ENCODE assay signal across 8 mouse cellular contexts in the genomic region with DNA sequence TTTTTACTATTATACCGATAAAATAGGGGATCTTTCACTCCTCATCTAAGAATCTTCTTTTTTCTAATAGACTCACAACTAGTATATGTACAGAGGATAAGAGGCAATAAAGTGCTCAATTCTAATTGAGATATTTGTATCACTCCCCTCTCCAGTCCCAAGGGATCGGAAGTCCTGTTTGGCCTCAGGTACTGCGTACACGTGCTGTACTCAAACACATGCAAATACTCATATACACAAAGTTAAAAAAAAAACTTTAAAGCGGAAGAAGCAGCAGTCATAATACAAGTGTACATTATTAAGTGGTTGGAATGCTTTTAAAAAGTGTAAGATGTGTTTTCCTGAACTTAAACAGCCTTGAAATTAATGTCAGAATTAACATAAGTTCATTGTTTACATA. TPM values are rescaled to one million over a fixed set of nuclear protein-coding genes. Genes with fewer than 3 reads are reported as not detected.
DNase-seq lines count a peak whose midpoint lies in the region; ATAC-seq lines count a peak whose summit lies in the region.

No protein-coding gene starts in this region.

- H3K36me3 ChIP-seq in kidney, embryonic 15.5 days, result no peaks in the 10 kb centered on the region
- no peaks in the 10 kb centered on the region for H3K36me3 ChIP-seq in hindbrain, embryonic 12.5 days
- no peaks in the 10 kb centered on the region for H3K36me3 ChIP-seq in midbrain, embryonic 14.5 days (ENCODE audit: control insufficient read depth, insufficient read depth, low read length)

- WGBS in kidney, embryonic 15.5 days, result 57% methylated on average over 5 of the region's 5 CpGs
- 70% methylated on average over 5 of the region's 5 CpGs for WGBS in hindbrain, embryonic 12.5 days
- 76% methylated on average over 5 of the region's 5 CpGs for WGBS in midbrain, embryonic 14.5 days

- no peaks in the 10 kb centered on the region for H3K9me3 ChIP-seq in kidney, embryonic 15.5 days (replicated peaks)
- no peaks in the 10 kb centered on the region for H3K9me3 ChIP-seq in hindbrain, embryonic 12.5 days (replicated peaks)
- H3K9me3 ChIP-seq in midbrain, embryonic 14.5 days (ENCODE audit: control insufficient read depth, low read length), result no peaks in the 10 kb centered on the region

- peak overlapping the region; percentile 51 for H3K4me2 ChIP-seq in kidney, embryonic 15.5 days
- H3K4me2 ChIP-seq in hindbrain, embryonic 12.5 days (replicated peaks), result peak overlapping the region; percentile 45
- H3K4me2 ChIP-seq in midbrain, embryonic 14.5 days (ENCODE audit: low read length), result peak overlapping the region; percentile 54

- no peaks in the 10 kb centered on the region for H3K4me1 ChIP-seq in kidney, embryonic 15.5 days
- no peaks in the 10 kb centered on the region for H3K4me1 ChIP-seq in hindbrain, embryonic 12.5 days
- H3K4me1 ChIP-seq in midbrain, embryonic 14.5 days (ENCODE audit: control insufficient read depth, insufficient read depth, low read length), result no peaks in the 10 kb centered on the region

- H3K27ac ChIP-seq in kidney, embryonic 15.5 days, result peak overlapping the region; percentile 86; the same call in 1 of the 2 replicates
- no peak overlapping the region for H3K27ac ChIP-seq in hindbrain, embryonic 12.5 days
- no peak overlapping the region for H3K27ac ChIP-seq in midbrain, embryonic 14.5 days (replicated peaks; ENCODE audit: low read depth, low read length)

- no peak for DNase-seq in kidney, postnatal 4 days
- peak; percentile 2 for DNase-seq in midbrain, embryonic 14.5 days
- no peak for DNase-seq in spleen, postnatal 10 days (ENCODE audit: low spot score in 2 of 2)
- no peak for DNase-seq in left cerebral cortex, adult 18-20 months (ENCODE audit: low spot score in 2 of 2)
- DNase-seq in lung, postnatal 14 days, result no peak

- no peaks in the 10 kb centered on the region for H3K27me3 ChIP-seq in kidney, embryonic 15.5 days
- H3K27me3 ChIP-seq in hindbrain, embryonic 12.5 days, result no peaks in the 10 kb centered on the region
- H3K27me3 ChIP-seq in midbrain, embryonic 14.5 days (ENCODE audit: control insufficient read depth, insufficient read depth, low read length), result no peaks in the 10 kb centered on the region

- H3K9ac ChIP-seq in kidney, embryonic 15.5 days, result no peak overlapping the region
- no peak overlapping the region for H3K9ac ChIP-seq in hindbrain, embryonic 12.5 days
- peak overlapping the region; percentile 57; the same call in 1 of the 2 replicates for H3K9ac ChIP-seq in midbrain, embryonic 14.5 days (replicated peaks; ENCODE audit: low read length)

- peak overlapping the region; percentile 55 for H3K4me3 ChIP-seq in kidney, embryonic 15.5 days (replicated peaks)
- peak overlapping the region; percentile 44 for H3K4me3 ChIP-seq in hindbrain, embryonic 12.5 days
- peak overlapping the region; percentile 51 for H3K4me3 ChIP-seq in midbrain, embryonic 14.5 days (replicated peaks; ENCODE audit: low read depth, low read length)

- no peak for ATAC-seq in kidney, embryonic 15.5 days (replicated peaks; ENCODE audit: low FRiP score)
- ATAC-seq in activated CD4-positive, CD25-positive, alpha-beta regulatory T cell, adult 4 months, result peak; percentile 24
- ATAC-seq in hindbrain, embryonic 12.5 days (ENCODE audit: low FRiP score), result peak; percentile 18
- ATAC-seq in midbrain, embryonic 14.5 days (ENCODE audit: low FRiP score, low TSS enrichment), result peak; percentile 18; the same call in 1 of the 2 replicates

RNA-seq across cellular contexts. Expression of a gene that starts 0.5 kb away (rescaled TPM):
- 50.3 and 68.0 TPM in 2 replicates for polyA plus RNA-seq in kidney, embryonic 15.5 days (2015; fragmentation: Nextera tagmentation; extraction: Ambion mirVana)
- polyA plus RNA-seq in activated CD4-positive, CD25-positive, alpha-beta regulatory T cell, adult 4 months (2017; shearing (Covaris generic)), result 100 to 1,000 TPM in 1 of 2 experiments, 10 to 100 TPM in 1; 81.2 to 141 TPM
- 44.2 and 53.7 TPM in 2 replicates for polyA plus RNA-seq in hindbrain, embryonic 12.5 days (2016; fragmentation: Nextera tagmentation; extraction: Ambion mirVana)
- polyA plus RNA-seq in midbrain, embryonic 14.5 days (2014; fragmentation: Nextera tagmentation; extraction: Ambion mirVana), result 35.5 and 44.5 TPM in 2 replicates
- total RNA-seq in left cerebral cortex, adult 18-20 months (2021), result 10 to 100 TPM; 46.8 to 58.2 TPM

RNA-seq across cellular contexts. Expression of a gene that starts 0.7 kb away (rescaled TPM):
- 2.9 and 3.4 TPM in 2 replicates for polyA plus RNA-seq in kidney, embryonic 15.5 days (2015; fragmentation: Nextera tagmentation; extraction: Ambion mirVana)
- polyA plus RNA-seq in activated CD4-positive, CD25-positive, alpha-beta regulatory T cell, adult 4 months (2017; shearing (Covaris generic)), result 1 to 10 TPM in 1 of 2 experiments, under 1 TPM in 1; 0.86 to 1.1 TPM
- 1.5 and 1.8 TPM in 2 replicates for polyA plus RNA-seq in hindbrain, embryonic 12.5 days (2016; fragmentation: Nextera tagmentation; extraction: Ambion mirVana)
- 1.8 and 2.6 TPM in 2 replicates for polyA plus RNA-seq in midbrain, embryonic 14.5 days (2014; fragmentation: Nextera tagmentation; extraction: Ambion mirVana)
- 1 to 10 TPM; 3.0 to 3.4 TPM for total RNA-seq in left cerebral cortex, adult 18-20 months (2021)

RNA-seq across cellular contexts. Expression of a gene that starts 34.7 kb away (rescaled TPM):
- polyA plus RNA-seq in kidney, embryonic 15.5 days (2015; fragmentation: Nextera tagmentation; extraction: Ambion mirVana), result 20.2 and 22.7 TPM in 2 replicates
- 10 to 100 TPM; 20.7 to 23.5 TPM for polyA plus RNA-seq in activated CD4-positive, CD25-positive, alpha-beta regulatory T cell, adult 4 months (2017; shearing (Covaris generic))
- polyA plus RNA-seq in hindbrain, embryonic 12.5 days (2016; fragmentation: Nextera tagmentation; extraction: Ambion mirVana), result 22.5 and 23.9 TPM in 2 replicates
- polyA plus RNA-seq in midbrain, embryonic 14.5 days (2014; fragmentation: Nextera tagmentation; extraction: Ambion mirVana), result 21.4 and 26.4 TPM in 2 replicates
- 10 to 100 TPM; 11.9 to 13.1 TPM for total RNA-seq in left cerebral cortex, adult 18-20 months (2021)

RNA-seq across cellular contexts. Expression of a gene that starts 34.7 kb away (rescaled TPM):
- 9.2 and 10.2 TPM in 2 replicates for polyA plus RNA-seq in kidney, embryonic 15.5 days (2015; fragmentation: Nextera tagmentation; extraction: Ambion mirVana)
- polyA plus RNA-seq in activated CD4-positive, CD25-positive, alpha-beta regulatory T cell, adult 4 months (2017; shearing (Covaris generic)), result 1 to 10 TPM; 8.4 to 8.8 TPM
- polyA plus RNA-seq in hindbrain, embryonic 12.5 days (2016; fragmentation: Nextera tagmentation; extraction: Ambion mirVana), result 9.8 and 11.8 TPM in 2 replicates
- polyA plus RNA-seq in midbrain, embryonic 14.5 days (2014; fragmentation: Nextera tagmentation; extraction: Ambion mirVana), result 5.6 and 8.9 TPM in 2 replicates
- 1 to 10 TPM; 7.2 to 9.2 TPM for total RNA-seq in left cerebral cortex, adult 18-20 months (2021)

RNA-seq across cellular contexts. Expression of a gene that starts 34.7 kb away (rescaled TPM):
- 69.2 and 71.0 TPM in 2 replicates for polyA plus RNA-seq in kidney, embryonic 15.5 days (2015; fragmentation: Nextera tagmentation; extraction: Ambion mirVana)
- 10 to 100 TPM; 58.3 to 60.1 TPM for polyA plus RNA-seq in activated CD4-positive, CD25-positive, alpha-beta regulatory T cell, adult 4 months (2017; shearing (Covaris generic))
- polyA plus RNA-seq in hindbrain, embryonic 12.5 days (2016; fragmentation: Nextera tagmentation; extraction: Ambion mirVana), result 50.1 and 53.4 TPM in 2 replicates
- 46.5 and 48.2 TPM in 2 replicates for polyA plus RNA-seq in midbrain, embryonic 14.5 days (2014; fragmentation: Nextera tagmentation; extraction: Ambion mirVana)
- total RNA-seq in left cerebral cortex, adult 18-20 months (2021), result 10 to 100 TPM; 39.5 to 42.1 TPM
